Mouse (Mus musculus) cerebellum, adult 11 months (tissue): Measurements from ENCODE around the gene Sh3bp5l.
A peak's percentile ranks its signal among the peaks of the same experiment; 100 is the strongest.
"Not testable (repeated sequence)": the region's sequence is repeated elsewhere in the genome, so short reads cannot be mapped to it uniquely, and the experiment has no call there.

Experiments
- DNase-seq: peaks from one replicate; pipeline ENCODE4 v3.0.0; 2022

Sh3bp5l gene

GRCm38 (mm10) chr11:58323570-58324340 is 6.8 kb upstream of the Sh3bp5l start:
- DNase-seq, result no peak

- DNase-seq, result no peak
Measured at GRCm38 (mm10) chr11:58324614-58325229, 5.8 kb upstream of the Sh3bp5l start.

- DNase-seq, result no peak
Measured at GRCm38 (mm10) chr11:58326781-58327180, 3.7 kb upstream of the Sh3bp5l start.

GRCm38 (mm10) chr11:58329906-58330275 is 633 bp upstream of the Sh3bp5l start:
- no peak for DNase-seq

GRCm38 (mm10) chr11:58331149-58331495 is 598 bp downstream of the Sh3bp5l start:
- peak; percentile 49 for DNase-seq

- DNase-seq, result peak; percentile 37
Measured at GRCm38 (mm10) chr11:58331546-58331945, 1.0 kb downstream of the Sh3bp5l start.

GRCm38 (mm10) chr11:58334746-58335145 is 4.2 kb downstream of the Sh3bp5l start:
- peak; percentile 28 for DNase-seq

GRCm38 (mm10) chr11:58346745-58347144 is 16.2 kb downstream of the Sh3bp5l start:
- DNase-seq, result no peak

GRCm38 (mm10) chr11:58350628-58351027 is 20.1 kb downstream of the Sh3bp5l start:
- DNase-seq, result no peak

GRCm38 (mm10) chr11:58351179-58351578 is 20.7 kb downstream of the Sh3bp5l start:
- no peak for DNase-seq

GRCm38 (mm10) chr11:58352681-58353548 is 22.4 kb downstream of the Sh3bp5l start:
- DNase-seq, result no peak

GRCm38 (mm10) chr11:58353709-58354108 is 23.2 kb downstream of the Sh3bp5l start:
- DNase-seq, result no peak

GRCm38 (mm10) chr11:58354476-58354875 is 24.0 kb downstream of the Sh3bp5l start:
- DNase-seq, result no peak

- no peak for DNase-seq
Measured at GRCm38 (mm10) chr11:58354927-58355326, 24.4 kb downstream of the Sh3bp5l start.

- no peak for DNase-seq
Measured at GRCm38 (mm10) chr11:58357042-58357441, 26.5 kb downstream of the Sh3bp5l start.

GRCm38 (mm10) chr11:58357844-58358534 is 27.5 kb downstream of the Sh3bp5l start:
- no peak for DNase-seq

GRCm38 (mm10) chr11:58362562-58362961 is 32.0 kb downstream of the Sh3bp5l start:
- DNase-seq, result not testable (repeated sequence)

- no peak for DNase-seq
Measured at GRCm38 (mm10) chr11:58364454-58364853, 33.9 kb downstream of the Sh3bp5l start.

GRCm38 (mm10) chr11:58366191-58366590 is 35.7 kb downstream of the Sh3bp5l start:
- not testable (repeated sequence) for DNase-seq

GRCm38 (mm10) chr11:58377273-58377672 is 46.7 kb downstream of the Sh3bp5l start:
- no peak for DNase-seq

- no peak for DNase-seq
Measured at GRCm38 (mm10) chr11:58377686-58378085, 47.2 kb downstream of the Sh3bp5l start.

GRCm38 (mm10) chr11:58378763-58379278 is 48.3 kb downstream of the Sh3bp5l start, which contains the start of gene Lypd8:
TSS of gene Lypd8 (plus strand) at chr11:58379043.
- DNase-seq, result no peak

GRCm38 (mm10) chr11:58379516-58379915 is 49.0 kb downstream of the Sh3bp5l start:
- no peak for DNase-seq
